Mouse (Mus musculus): ENCODE measurements at regions not wholly inside any gene's neighbourhood (a gene's known extent, or its start where the extent isn't known, plus 50 kb on each side); places are given as distances from the start of the nearest gene placed in this dataset.

GRCm38 (mm10) chr16:47859840-47860239 lies 423.7 kb upstream of the Dppa4 start:
- WGBS: 79% methylated on average over 3 of the region's 3 CpGs

GRCm38 (mm10) chr16:47875258-47875657 lies 408.3 kb upstream of the Dppa4 start:
- H3K9me3 ChIP-seq (ENCODE audit: control insufficient read depth, low read length): no peaks in the 10 kb centered on the region
- DNase-seq (ENCODE audit: low spot score): no peak
- WGBS: 74% methylated on average over 1 of the region's 1 CpGs

More at GRCm38 (mm10) chr16:47859840-47860239, 423.7 kb upstream of the Dppa4 start:
- Histone ChIP-seq H3K4me1 (replicated peaks; ENCODE audit: control insufficient read depth, insufficient read depth, low read length) (no peaks in the 10 kb centered on the region), H3K4me3 (ENCODE audit: low read depth, low read length) (no peak overlapping the region), H3K27ac (ENCODE audit: low read depth) (no peak overlapping the region), H3K27me3 (replicated peaks; ENCODE audit: control insufficient read depth, insufficient read depth, low read length) (no peaks in the 10 kb centered on the region), H3K9me3 (ENCODE audit: control insufficient read depth, low read length) (no peaks in the 10 kb centered on the region), H3K4me2 (ENCODE audit: low read length) (no peak overlapping the region), H3K9ac (ENCODE audit: low read length) (no peak overlapping the region), H3K36me3 (ENCODE audit: control insufficient read depth, insufficient read depth, low read length) (no peaks in the 10 kb centered on the region)
- no peak for ATAC-seq (replicated peaks; ENCODE audit: low FRiP score, low TSS enrichment, low read depth)
- no peak for DNase-seq (ENCODE audit: low spot score)

GRCm38 (mm10) chr16:47883476-47883875 lies 400.1 kb upstream of the Dppa4 start:
- Histone ChIP-seq H3K36me3 (ENCODE audit: control insufficient read depth, insufficient read depth, low read length) (no peaks in the 10 kb centered on the region), H3K4me3 (ENCODE audit: low read depth, low read length) (no peak overlapping the region), H3K4me2 (ENCODE audit: low read length) (no peak overlapping the region), H3K9me3 (ENCODE audit: control insufficient read depth, low read length) (no peaks in the 10 kb centered on the region), H3K27me3 (replicated peaks; ENCODE audit: control insufficient read depth, insufficient read depth, low read length) (no peaks in the 10 kb centered on the region), H3K27ac (ENCODE audit: low read depth) (no peak overlapping the region), H3K4me1 (replicated peaks; ENCODE audit: control insufficient read depth, insufficient read depth, low read length) (no peaks in the 10 kb centered on the region), H3K9ac (ENCODE audit: low read length) (no peak overlapping the region)
- no peak for ATAC-seq (replicated peaks; ENCODE audit: low FRiP score, low TSS enrichment, low read depth)
- WGBS: 94% methylated on average over 1 of the region's 1 CpGs
- DNase-seq (ENCODE audit: low spot score): no peak

More at GRCm38 (mm10) chr16:47875258-47875657, 408.3 kb upstream of the Dppa4 start:
- Histone ChIP-seq H3K4me1 (replicated peaks; ENCODE audit: control insufficient read depth, insufficient read depth, low read length) (no peaks in the 10 kb centered on the region), H3K27ac (ENCODE audit: low read depth) (no peak overlapping the region), H3K4me2 (ENCODE audit: low read length) (no peak overlapping the region), H3K9ac (ENCODE audit: low read length) (no peak overlapping the region), H3K4me3 (ENCODE audit: low read depth, low read length) (no peak overlapping the region), H3K36me3 (ENCODE audit: control insufficient read depth, insufficient read depth, low read length) (no peaks in the 10 kb centered on the region), H3K27me3 (replicated peaks; ENCODE audit: control insufficient read depth, insufficient read depth, low read length) (no peaks in the 10 kb centered on the region)
- ATAC-seq (replicated peaks; ENCODE audit: low FRiP score, low TSS enrichment, low read depth): no peak

GRCm38 (mm10) chr16:47887019-47887418 lies 396.5 kb upstream of the Dppa4 start:
- DNase-seq (ENCODE audit: low spot score) (no peak), ATAC-seq (replicated peaks; ENCODE audit: low FRiP score, low TSS enrichment, low read depth) (no peak)

GRCm38 (mm10) chr16:47900785-47901184 lies 382.7 kb upstream of the Dppa4 start:
- Histone ChIP-seq H3K4me1 (replicated peaks; ENCODE audit: control insufficient read depth, insufficient read depth, low read length) (no peaks in the 10 kb centered on the region), H3K27ac (ENCODE audit: low read depth) (no peak overlapping the region), H3K4me3 (ENCODE audit: low read depth, low read length) (no peak overlapping the region), H3K27me3 (replicated peaks; ENCODE audit: control insufficient read depth, insufficient read depth, low read length) (no peaks in the 10 kb centered on the region), H3K4me2 (ENCODE audit: low read length) (no peak overlapping the region), H3K9me3 (ENCODE audit: control insufficient read depth, low read length) (no peaks in the 10 kb centered on the region), H3K9ac (ENCODE audit: low read length) (no peak overlapping the region), H3K36me3 (ENCODE audit: control insufficient read depth, insufficient read depth, low read length) (no peaks in the 10 kb centered on the region)
- DNase-seq (ENCODE audit: low spot score): no peak
- ATAC-seq (replicated peaks; ENCODE audit: low FRiP score, low TSS enrichment, low read depth): no peak; the same call in 1 of the 2 replicates
- WGBS: 22% methylated on average over 3 of the region's 3 CpGs

More at GRCm38 (mm10) chr16:47887019-47887418, 396.5 kb upstream of the Dppa4 start:
- no peak overlapping the region for H3K27ac ChIP-seq (ENCODE audit: low read depth)
- H3K4me1 ChIP-seq (replicated peaks; ENCODE audit: control insufficient read depth, insufficient read depth, low read length): no peaks in the 10 kb centered on the region
- H3K36me3 ChIP-seq (ENCODE audit: control insufficient read depth, insufficient read depth, low read length): no peaks in the 10 kb centered on the region
- WGBS: 84% methylated on average over 4 of the region's 4 CpGs
- no peak overlapping the region for H3K4me3 ChIP-seq (ENCODE audit: low read depth, low read length)
- no peak overlapping the region for H3K9ac ChIP-seq (ENCODE audit: low read length)
- no peak overlapping the region for H3K4me2 ChIP-seq (ENCODE audit: low read length)
- H3K9me3 ChIP-seq (ENCODE audit: control insufficient read depth, low read length): no peaks in the 10 kb centered on the region
- H3K27me3 ChIP-seq (replicated peaks; ENCODE audit: control insufficient read depth, insufficient read depth, low read length): no peaks in the 10 kb centered on the region

- ATAC-seq (replicated peaks; ENCODE audit: low FRiP score, low TSS enrichment, low read depth): no peak
- Histone ChIP-seq H3K4me3 (ENCODE audit: low read depth, low read length) (no peak overlapping the region), H3K4me2 (ENCODE audit: low read length) (no peak overlapping the region), H3K9me3 (ENCODE audit: control insufficient read depth, low read length) (no peaks in the 10 kb centered on the region), H3K4me1 (replicated peaks; ENCODE audit: control insufficient read depth, insufficient read depth, low read length) (no peaks in the 10 kb centered on the region), H3K9ac (ENCODE audit: low read length) (no peak overlapping the region), H3K36me3 (ENCODE audit: control insufficient read depth, insufficient read depth, low read length) (no peaks in the 10 kb centered on the region), H3K27ac (ENCODE audit: low read depth) (no peak overlapping the region), H3K27me3 (replicated peaks; ENCODE audit: control insufficient read depth, insufficient read depth, low read length) (no peaks in the 10 kb centered on the region)
- WGBS: 91% methylated on average over 2 of the region's 2 CpGs
- DNase-seq (ENCODE audit: low spot score): no peak
These were observed 345.5 kb upstream of the Dppa4 start for GRCm38 (mm10) chr16:47938000-47938399.

Data from intestine, embryonic 14.5 days (tissue).